Mouse (Mus musculus) intestine, embryonic 16.5 days (tissue): ENCODE measurements around the gene Dcst1. TPM values are rescaled to one million over a fixed set of nuclear protein-coding genes. Genes with fewer than 3 reads are reported as not detected.

ENCODE experiments used
- ATAC-seq: fragments of 200-750 bp; cut with Nextera tagmentation; 2 replicates; pipeline ENCODE4 v1.8.0; 2017; ENCODE audit warnings: moderate TSS enrichment, moderate library complexity
- H3K27ac ChIP-seq: fragments of 300-500 bp; sonication (generic); 2 replicates; pipeline ENCODE4 v1.5.1; 2014; ENCODE audit warnings: mild to moderate bottlenecking, low read length
- H3K27me3 ChIP-seq: fragments of 300-500 bp; sonication (generic); replicated peaks from 2 replicates; pipeline ENCODE4 v1.6.1; 2014; ENCODE audit warnings: low read length, control low read depth, mixed read lengths; ENCODE audit not compliant: control insufficient read depth, insufficient read depth
- H3K36me3 ChIP-seq: fragments of 300-500 bp; sonication (generic); 2 replicates; pipeline ENCODE4 v1.6.1; 2014; ENCODE audit warnings: low read length, control low read depth; ENCODE audit not compliant: control insufficient read depth, insufficient read depth
- H3K4me1 ChIP-seq: fragments of 300-500 bp; sonication (generic); 2 replicates; pipeline ENCODE4 v1.6.1; 2014; ENCODE audit warnings: low read length, control low read depth, mixed read lengths; ENCODE audit not compliant: control insufficient read depth, insufficient read depth
- H3K4me2 ChIP-seq: fragments of 300-500 bp; sonication (generic); 2 replicates; pipeline ENCODE4 v1.6.1; 2014; ENCODE audit warnings: low read depth, low read length, control low read depth
- H3K4me3 ChIP-seq: fragments of 300-500 bp; sonication (generic); 2 replicates; pipeline ENCODE4 v1.5.1; 2014; ENCODE audit warnings: mild to moderate bottlenecking, low read length
- H3K9ac ChIP-seq: fragments of 300-500 bp; sonication (generic); 2 replicates; pipeline ENCODE4 v1.6.1; 2014; ENCODE audit warnings: low read depth, low read length
- H3K9me3 ChIP-seq: fragments of 300-500 bp; sonication (generic); 2 replicates; pipeline ENCODE4 v1.6.1; 2016; ENCODE audit warnings: low read length, control low read depth; ENCODE audit not compliant: control insufficient read depth
- WGBS: fragments of 180-500 bp; shearing (Covaris S2); extraction: QIAGEN DNeasy Blood & Tissue Kit; methylation state at CpG from one replicate; pipeline ENCODE4 v1.1.7; 2014; 5-methylcytosine and 5-hydroxymethylcytosine counted together
- polyA plus RNA-seq: library from polyadenylated mRNA; unstranded; fragments of >200 nt; fragmentation: Nextera tagmentation; extraction: Ambion mirVana; gene quantifications from 2 replicates; pipeline ENCODE4 v1.2.1, GENCODE M21; 2015

Gene Dcst1
- polyA plus RNA-seq, 1 experiment from 2014 or later: 3.5 TPM

DNA sequence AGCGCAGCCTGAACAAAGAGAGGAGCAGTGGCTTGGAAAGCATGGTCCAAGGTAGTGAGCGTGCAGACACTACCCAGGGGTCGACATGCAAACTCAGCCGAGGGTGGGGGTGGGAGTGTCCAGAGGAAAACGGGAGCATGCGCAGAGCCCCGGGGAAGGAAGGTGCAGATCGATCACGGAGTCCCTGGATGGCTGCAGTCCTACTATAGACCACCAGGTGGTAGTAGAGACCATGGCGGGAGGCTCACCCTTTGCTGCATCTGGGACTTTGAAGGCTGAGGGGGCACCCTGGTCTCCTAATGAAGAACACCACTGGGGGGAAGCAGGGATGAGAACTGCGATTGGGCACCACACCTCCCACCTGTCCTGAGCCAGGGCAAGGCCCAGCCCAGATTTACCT lies 24.6 kb downstream of the Dcst1 start:
- Histone ChIP-seq H3K4me2 (peak overlapping the region; percentile 43), H3K27ac (no peak overlapping the region; the same call in 1 of the 2 replicates), H3K4me3 (peak overlapping the region; percentile 15; the same call in 1 of the 2 replicates), H3K9me3 (no peaks in the 10 kb centered on the region), H3K4me1 (peaks cover 36% of the 10 kb centered on the region), H3K36me3 (0 out of 2 replicates have a peak, but pooled peaks cover 7% of the 10 kb centered on the region), H3K27me3 (no peaks in the 10 kb centered on the region), H3K9ac (peak overlapping the region; percentile 44; the same call in 1 of the 2 replicates)
- 5% methylated on average over 11 of the region's 11 CpGs for WGBS
- peak; percentile 3; the same call in 1 of the 2 replicates for ATAC-seq

DNA sequence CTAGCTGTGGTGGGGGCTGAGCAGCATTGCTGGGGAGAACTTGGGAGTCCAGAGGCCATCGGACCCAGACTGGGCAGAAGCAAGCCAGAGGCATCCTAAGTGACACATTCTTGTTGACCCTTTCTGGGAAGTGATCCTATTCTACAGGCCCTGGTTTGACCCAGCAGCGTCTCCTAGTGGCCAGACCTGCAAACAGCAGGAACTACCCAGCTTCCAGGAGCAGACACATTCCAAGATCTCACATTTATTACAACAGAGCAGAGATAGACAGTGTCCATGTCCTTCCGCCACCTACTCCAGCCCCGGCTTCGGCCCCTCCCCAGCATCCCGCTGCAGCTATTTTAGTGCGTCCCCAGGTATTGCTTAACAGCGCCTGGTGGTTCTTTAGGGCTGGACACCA lies 25.6 kb downstream of the Dcst1 start:
- no peak overlapping the region for H3K9ac ChIP-seq
- H3K27me3 ChIP-seq: no peaks in the 10 kb centered on the region
- H3K27ac ChIP-seq: 0 out of 2 replicates have a peak overlapping the region, but pooled peaks have one; percentile 5
- peaks cover 36% of the 10 kb centered on the region for H3K4me1 ChIP-seq
- 24% methylated on average over 8 of the region's 8 CpGs for WGBS
- no peak overlapping the region for H3K4me2 ChIP-seq
- ATAC-seq: peak; percentile 8
- no peaks in the 10 kb centered on the region for H3K9me3 ChIP-seq
- H3K4me3 ChIP-seq: no peak overlapping the region
- 0 out of 2 replicates have a peak, but pooled peaks cover 7% of the 10 kb centered on the region for H3K36me3 ChIP-seq

DNA sequence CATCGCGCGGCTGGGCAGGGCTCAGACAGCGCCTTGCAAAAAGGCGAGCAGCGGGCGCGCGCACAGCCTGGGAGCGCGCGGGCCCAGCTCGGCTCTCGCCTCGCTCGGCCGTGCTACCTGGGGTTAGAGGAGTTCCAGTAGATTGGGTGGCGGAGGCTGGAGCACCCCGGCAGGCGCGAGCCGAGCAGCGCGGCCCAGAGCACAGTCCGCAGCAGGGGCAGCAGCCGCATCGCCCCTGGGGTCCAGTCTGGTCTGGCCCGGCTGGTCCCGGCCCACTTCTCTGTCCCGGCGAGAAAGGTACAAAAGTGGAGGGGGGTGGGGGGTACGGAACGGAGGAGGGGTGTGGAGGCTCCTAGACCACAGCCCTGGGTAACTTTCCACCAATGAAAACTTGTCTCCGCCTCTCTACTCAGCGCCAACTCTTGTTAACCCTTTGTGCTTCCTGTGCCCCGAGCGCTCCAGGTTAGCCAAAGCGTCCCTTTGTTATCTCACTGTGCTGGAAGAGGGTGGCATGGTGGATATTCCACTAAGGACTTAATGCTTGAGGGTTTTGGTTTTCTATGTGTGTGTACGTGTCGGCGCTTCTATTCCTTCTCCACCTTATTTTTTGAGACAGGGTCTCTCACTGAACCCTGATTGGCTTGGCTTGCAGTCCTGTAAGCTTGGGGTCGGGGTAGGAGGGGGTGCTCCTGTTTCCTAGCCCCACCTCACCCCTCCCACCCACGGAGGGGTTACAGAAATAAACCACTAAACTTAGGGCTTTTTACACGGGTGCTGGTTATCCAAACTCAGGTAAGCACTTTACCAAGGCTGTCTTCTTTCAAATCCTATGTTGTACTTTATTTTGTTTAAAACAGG lies 27.1 kb downstream of the Dcst1 start, which contains the start of gene Efna4:
Gene Efna4, minus strand, starts transcription at position 308 of the 858 bp plus-strand sequence.
- peak within 1 kb of the TSS; percentile 92 for H3K9ac ChIP-seq
- no peaks in the 10 kb centered on the region for H3K9me3 ChIP-seq
- peaks cover 40% of the 10 kb centered on the region for H3K4me1 ChIP-seq
- peak within 1 kb of the TSS; percentile 83 for H3K4me2 ChIP-seq
- H3K27me3 ChIP-seq: no peaks in the 10 kb centered on the region
- peak; percentile 80 for ATAC-seq
- H3K36me3 ChIP-seq: peaks cover 9% of the 10 kb centered on the region; the same call in 1 of the 2 replicates
- WGBS: under 1% methylated on average over 44 of the region's 44 CpGs
- H3K27ac ChIP-seq: peak within 1 kb of the TSS; percentile 91
- H3K4me3 ChIP-seq: peak within 1 kb of the TSS; percentile 85

DNA sequence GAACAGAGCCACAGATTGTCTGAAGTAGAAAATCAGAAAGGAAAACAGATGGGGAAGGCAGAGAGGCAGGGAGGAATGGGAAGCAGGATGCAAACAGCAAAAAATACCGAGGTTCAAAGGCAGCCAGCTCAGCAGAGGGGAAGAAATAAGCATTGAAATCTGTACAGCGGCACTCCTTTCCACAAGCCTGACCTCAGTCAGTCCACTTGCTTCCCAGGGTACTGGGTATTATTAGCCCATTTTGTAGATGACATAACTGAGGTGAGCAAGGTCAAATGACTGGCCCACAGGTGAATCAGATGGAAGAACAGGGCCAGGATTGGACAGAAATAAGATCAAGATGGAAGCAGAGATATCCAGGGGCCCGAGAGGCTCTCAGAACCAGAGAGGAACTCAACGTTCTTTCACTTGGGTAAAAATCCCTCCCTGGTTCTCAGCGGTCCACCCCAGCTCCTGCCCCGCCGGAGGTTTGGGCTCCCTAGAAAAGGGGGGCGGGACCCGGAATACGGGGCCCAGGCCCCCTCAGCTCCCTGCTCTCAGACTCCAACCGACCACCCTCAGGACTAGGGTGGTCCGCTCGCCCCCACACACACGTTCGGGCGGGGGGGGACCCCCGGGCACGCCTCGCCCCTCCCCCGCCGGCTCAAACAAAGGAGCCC lies 27.9 kb downstream of the Dcst1 start:
- under 1% methylated on average over 17 of the region's 21 CpGs for WGBS
- H3K36me3 ChIP-seq: peaks cover 9% of the 10 kb centered on the region; the same call in 1 of the 2 replicates

DNA sequence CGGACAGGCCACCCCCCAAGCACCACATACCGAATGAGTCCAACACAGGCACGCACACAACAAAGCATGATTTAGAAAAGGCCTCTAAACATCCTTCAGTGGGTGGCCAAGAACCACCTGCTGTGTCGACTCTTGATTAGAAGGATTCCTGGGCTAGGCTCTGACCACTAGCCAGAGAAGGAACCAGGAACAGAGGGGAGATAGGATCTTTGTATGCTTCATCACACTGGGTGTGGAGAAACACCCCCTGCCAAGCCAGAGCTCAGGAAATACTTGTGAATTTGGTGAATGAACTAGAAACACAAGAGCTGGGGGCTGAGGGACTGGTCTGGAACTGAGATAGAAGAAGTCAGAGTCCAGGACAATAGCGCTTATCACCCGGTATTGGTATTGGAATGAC lies 28.5 kb downstream of the Dcst1 start:
- Histone ChIP-seq H3K9me3 (no peaks in the 10 kb centered on the region), H3K27ac (peak overlapping the region; percentile 91), H3K4me1 (peaks cover 52% of the 10 kb centered on the region), H3K9ac (peak overlapping the region; percentile 92), H3K36me3 (peaks cover 7% of the 10 kb centered on the region; the same call in 1 of the 2 replicates), H3K27me3 (no peaks in the 10 kb centered on the region), H3K4me2 (peak overlapping the region; percentile 83), H3K4me3 (peak overlapping the region; percentile 85)
- 14% methylated on average over 6 of the region's 6 CpGs for whole genome bisulfite sequencing
- ATAC-seq: no peak

More for the DNA sequence above, 27.9 kb downstream of the Dcst1 start:
- peak; percentile 13; the same call in 1 of the 2 replicates for ATAC-seq
- peaks cover 46% of the 10 kb centered on the region for H3K4me1 ChIP-seq
- H3K4me2 ChIP-seq: peak overlapping the region; percentile 83
- no peaks in the 10 kb centered on the region for H3K27me3 ChIP-seq
- H3K4me3 ChIP-seq: peak overlapping the region; percentile 85
- no peaks in the 10 kb centered on the region for H3K9me3 ChIP-seq
- H3K27ac ChIP-seq: peak overlapping the region; percentile 91
- H3K9ac ChIP-seq: peak overlapping the region; percentile 92

DNA sequence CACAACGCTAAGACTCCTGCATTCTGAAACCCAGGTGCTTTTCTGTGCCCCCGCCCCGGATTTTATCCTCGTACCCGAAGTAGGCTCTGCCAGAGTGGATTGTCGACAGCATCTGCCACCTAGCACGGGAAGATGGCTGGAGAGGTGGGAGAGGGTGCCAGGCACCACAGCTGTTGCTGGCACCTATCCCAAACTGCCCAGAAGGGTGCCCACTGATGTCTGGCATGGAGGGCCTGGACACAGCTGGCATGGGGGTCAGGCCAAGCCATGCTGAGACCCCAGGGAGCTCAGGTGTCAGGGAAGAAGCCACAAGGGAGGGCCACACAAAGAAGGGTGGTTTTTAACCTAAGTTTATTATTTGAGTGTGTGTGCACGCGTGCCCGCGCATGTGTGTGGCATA lies 32.0 kb downstream of the Dcst1 start:
- no peaks in the 10 kb centered on the region for H3K27me3 ChIP-seq
- H3K4me3 ChIP-seq: no peak overlapping the region
- no peak overlapping the region for H3K9ac ChIP-seq
- 56% methylated on average over 11 of the region's 11 CpGs for WGBS
- no peak overlapping the region for H3K27ac ChIP-seq
- H3K4me2 ChIP-seq: no peak overlapping the region
- peaks cover 38% of the 10 kb centered on the region for H3K4me1 ChIP-seq
- ATAC-seq: no peak
- no peaks in the 10 kb centered on the region for H3K9me3 ChIP-seq
- H3K36me3 ChIP-seq: peaks cover 7% of the 10 kb centered on the region; the same call in 1 of the 2 replicates

DNA sequence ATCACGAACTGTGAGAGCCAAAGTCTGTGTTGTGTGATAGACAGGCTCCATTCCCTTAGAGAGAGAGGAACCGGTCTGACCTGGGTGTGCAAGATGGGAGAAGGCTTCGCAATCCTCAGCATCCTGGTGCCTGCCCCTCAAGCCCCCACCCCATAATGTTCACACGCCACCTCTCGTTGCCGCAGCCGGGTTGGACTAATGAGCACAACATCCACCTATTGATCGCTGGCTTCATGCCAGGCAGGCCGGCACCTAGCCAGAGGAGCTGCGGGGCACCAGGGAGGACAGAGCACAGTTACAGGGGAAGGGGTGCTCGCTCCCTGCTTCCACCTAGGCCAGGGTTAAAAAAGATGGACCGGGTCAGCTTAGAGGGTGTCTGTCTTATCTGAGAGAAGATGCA lies 32.6 kb downstream of the Dcst1 start:
- ATAC-seq: peak; percentile 51
- 47% methylated on average over 12 of the region's 12 CpGs for WGBS
- no peak overlapping the region for H3K27ac ChIP-seq

DNA sequence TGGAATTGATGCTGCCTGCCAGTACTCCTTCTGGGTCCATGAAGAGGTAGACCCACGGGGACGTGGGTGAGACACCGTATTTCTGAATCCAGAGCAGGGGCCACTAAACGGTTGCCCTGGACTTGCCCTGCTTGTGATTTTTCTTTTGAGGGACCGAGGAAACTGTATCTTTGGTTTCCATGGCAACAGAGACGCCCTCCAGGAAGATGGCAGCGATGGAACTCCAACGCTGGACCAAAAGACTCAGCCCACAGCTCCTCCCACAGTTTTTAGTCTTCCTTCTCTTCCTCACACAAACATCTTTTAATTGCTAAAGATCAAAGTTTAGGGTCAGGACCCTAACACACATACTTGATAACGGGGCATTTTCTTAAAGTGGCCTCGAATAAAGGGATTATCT lies 33.0 kb downstream of the Dcst1 start:
- Histone ChIP-seq H3K9me3 (no peaks in the 10 kb centered on the region), H3K4me1 (peaks cover 40% of the 10 kb centered on the region), H3K36me3 (peaks cover 7% of the 10 kb centered on the region; the same call in 1 of the 2 replicates), H3K4me2 (no peak overlapping the region), H3K27me3 (no peaks in the 10 kb centered on the region), H3K9ac (no peak overlapping the region), H3K27ac (no peak overlapping the region), H3K4me3 (no peak overlapping the region)
- ATAC-seq: peak; percentile 1; the same call in 1 of the 2 replicates
- 53% methylated on average over 10 of the region's 10 CpGs for WGBS

More for the DNA sequence above, 32.6 kb downstream of the Dcst1 start:
- peaks cover 7% of the 10 kb centered on the region; the same call in 1 of the 2 replicates for H3K36me3 ChIP-seq
- H3K4me1 ChIP-seq: peaks cover 40% of the 10 kb centered on the region
- H3K27me3 ChIP-seq: no peaks in the 10 kb centered on the region
- H3K9me3 ChIP-seq: no peaks in the 10 kb centered on the region
- H3K4me2 ChIP-seq: no peak overlapping the region
- H3K9ac ChIP-seq: no peak overlapping the region
- H3K4me3 ChIP-seq: no peak overlapping the region

DNA sequence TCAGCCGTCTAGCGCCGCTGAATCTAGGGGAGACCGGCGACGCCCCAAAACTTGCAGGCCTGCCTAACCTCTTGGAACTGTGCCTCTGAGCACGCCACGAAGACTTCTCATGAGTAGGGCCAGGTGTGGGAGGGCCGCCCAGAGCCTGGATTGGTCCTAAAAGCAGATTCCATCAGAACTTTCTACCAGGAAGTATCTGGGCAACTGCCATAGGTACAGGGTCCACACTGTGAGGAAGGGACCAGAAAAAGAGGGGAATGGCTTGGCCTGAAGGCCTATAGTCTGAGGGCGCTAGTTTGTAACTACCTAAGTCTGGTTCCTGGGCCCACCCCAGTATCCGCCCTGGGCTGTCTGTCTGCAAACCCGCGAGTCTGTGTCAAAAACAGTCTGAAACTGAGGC lies 33.5 kb downstream of the Dcst1 start:
- WGBS: 55% methylated on average over 13 of the region's 13 CpGs
- Histone ChIP-seq H3K4me1 (peaks cover 36% of the 10 kb centered on the region), H3K4me3 (no peak overlapping the region), H3K27me3 (no peaks in the 10 kb centered on the region), H3K9me3 (no peaks in the 10 kb centered on the region), H3K9ac (no peak overlapping the region), H3K27ac (0 out of 2 replicates have a peak overlapping the region, but pooled peaks have one; percentile 5), H3K4me2 (no peak overlapping the region; the same call in 1 of the 2 replicates), H3K36me3 (peaks cover 7% of the 10 kb centered on the region; the same call in 1 of the 2 replicates)
- ATAC-seq: peak; percentile 57
